Mouse (Mus musculus) liver, adult 2 months (tissue): ENCODE results near the gene Tbc1d19. TPM values are rescaled to one million over a fixed set of nuclear protein-coding genes. Genes with fewer than 3 reads are reported as not detected.

Experiments used
- DNase-seq: peaks from one replicate; pipeline ENCODE4 v3.0.0-alpha.2; 2011; ENCODE audit warnings: low read depth, low spot score; ENCODE audit errors: extremely low read depth
- H3K27ac ChIP-seq: fragments of 200-500 bp; replicated peaks from 2 replicates; pipeline ENCODE4 v1.5.1; 2012; ENCODE audit warnings: low read depth, mild to moderate bottlenecking, control low read depth, inconsistent platforms, low read length; ENCODE audit not compliant: insufficient read depth
- H3K27me3 ChIP-seq: fragments of 200-500 bp; 2 replicates; pipeline ENCODE4 v1.6.1; 2012; ENCODE audit warnings: mild to moderate bottlenecking, moderate library complexity, low read length, inconsistent platforms; ENCODE audit not compliant: control insufficient read depth, insufficient read depth
- H3K36me3 ChIP-seq: fragments of 200-500 bp; 2 replicates; pipeline ENCODE4 v1.6.1; 2012; ENCODE audit warnings: low read length, inconsistent platforms; ENCODE audit not compliant: control insufficient read depth, insufficient read depth
- H3K4me1 ChIP-seq: fragments of 200-500 bp; 2 replicates; pipeline ENCODE4 v1.6.1; 2011; ENCODE audit warnings: low read length; ENCODE audit not compliant: control insufficient read depth, insufficient read depth
- H3K4me3 ChIP-seq: fragments of 200-500 bp; 2 replicates; pipeline ENCODE4 v1.5.1; 2011; ENCODE audit warnings: low read depth, mild to moderate bottlenecking, control low read depth, low read length, moderate library complexity; ENCODE audit not compliant: insufficient read depth
- H3K79me2 ChIP-seq: fragments of 200-500 bp; 2 replicates; pipeline ENCODE4 v1.6.1; 2012; ENCODE audit warnings: inconsistent platforms, mild to moderate bottlenecking, low read length, moderate library complexity; ENCODE audit not compliant: control insufficient read depth, insufficient read depth
- H3K9ac ChIP-seq: fragments of 200-500 bp; 2 replicates; pipeline ENCODE4 v1.6.1; 2012; ENCODE audit warnings: low read depth, mild to moderate bottlenecking, control low read depth, inconsistent platforms, low read length
- CTCF ChIP-seq: fragments of 200-500 bp; IDR thresholded peaks from 2 replicates; pipeline ENCODE4 v1.5.1; 2011; ENCODE audit warnings: low read depth, low read length, control low read depth
- POLR2A ChIP-seq: fragments of 200-500 bp; IDR thresholded peaks from 2 replicates; pipeline ENCODE4 v1.6.1; 2011; ENCODE audit warnings: low read length, control low read depth; ENCODE audit not compliant: insufficient read depth; ENCODE audit errors: extremely low read depth
- WGBS: fragments of 180-500 bp; shearing (Covaris S2); methylation state at CpG from one replicate; pipeline ENCODE4 v1.1.7; 2018; 5-methylcytosine and 5-hydroxymethylcytosine counted together
- polyA plus RNA-seq: library from polyadenylated mRNA; depleted of rRNA; stranded (reverse); fragments of >200 nt; gene quantifications from 2 replicates; pipeline ENCODE4 v1.2.3, GENCODE M21; 2012; rRNA removed
- total RNA-seq: library from RNA; depleted of rRNA; stranded (reverse); fragments of >200 nt; gene quantifications from 2 replicates; pipeline ENCODE4 v1.2.3, GENCODE M21; 2014; rRNA removed

Gene Tbc1d19
- total RNA-seq (4.7 and 6.9 TPM in 2 replicates), polyA plus RNA-seq (1.2 and 1.4 TPM in 2 replicates)

- Histone ChIP-seq H3K9ac (peak within 1 kb of the TSS; percentile 76), H3K27ac (no peak within 1 kb of the TSS), H3K4me3 (peak within 1 kb of the TSS; percentile 98), H3K27me3 (no peaks in the 10 kb centered on the region), H3K36me3 (no peaks in the 10 kb centered on the region), H3K79me2 (no peaks in the 10 kb centered on the region), H3K4me1 (no peaks in the 10 kb centered on the region)
- TF ChIP-seq POLR2A (no peak), CTCF (no peak)
- DNase-seq = peak; percentile 55
- WGBS = 7% methylated on average over 36 of the region's 36 CpGs
These were observed at the start of gene Tbc1d19 for GRCm38 (mm10) chr5:53809115-53809991. Gene Tbc1d19 (plus strand): TSS chr5:53809606.

GRCm38 (mm10) chr5:53759912-53760311, 49.5 kb upstream of the Tbc1d19 start:
- no peak overlapping the region for H3K4me3 ChIP-seq
- no peak for DNase-seq
- no peaks in the 10 kb centered on the region for H3K27me3 ChIP-seq
- H3K27ac ChIP-seq = no peak overlapping the region
- H3K9ac ChIP-seq = no peak overlapping the region
- no peaks in the 10 kb centered on the region for H3K36me3 ChIP-seq
- WGBS = 75% methylated on average over 4 of the region's 4 CpGs
- H3K4me1 ChIP-seq = no peaks in the 10 kb centered on the region
- H3K79me2 ChIP-seq = no peaks in the 10 kb centered on the region
- TF ChIP-seq POLR2A = no peak
- no peak for TF ChIP-seq CTCF

- Histone ChIP-seq H3K36me3 (no peaks in the 10 kb centered on the region), H3K79me2 (no peaks in the 10 kb centered on the region), H3K27me3 (no peaks in the 10 kb centered on the region), H3K4me1 (no peaks in the 10 kb centered on the region), H3K27ac (no peak overlapping the region), H3K4me3 (no peak overlapping the region), H3K9ac (no peak overlapping the region)
- no peak for DNase-seq
- TF ChIP-seq CTCF = no peak
- no peak for TF ChIP-seq POLR2A
- 85% methylated on average over 3 of the region's 3 CpGs for WGBS
These were observed 48.5 kb upstream of the Tbc1d19 start for GRCm38 (mm10) chr5:53760914-53761313.

- Histone ChIP-seq H3K27me3 (no peaks in the 10 kb centered on the region), H3K79me2 (no peaks in the 10 kb centered on the region), H3K36me3 (no peaks in the 10 kb centered on the region), H3K9ac (no peak overlapping the region), H3K4me3 (no peak overlapping the region), H3K4me1 (no peaks in the 10 kb centered on the region), H3K27ac (no peak overlapping the region)
- TF ChIP-seq POLR2A (no peak), CTCF (no peak)
- WGBS = 69% methylated on average over 3 of the region's 3 CpGs
- no peak for DNase-seq
These were observed 48.1 kb upstream of the Tbc1d19 start for GRCm38 (mm10) chr5:53761346-53761745.

- Histone ChIP-seq H3K36me3 (no peaks in the 10 kb centered on the region), H3K4me1 (no peaks in the 10 kb centered on the region), H3K27ac (no peak overlapping the region), H3K27me3 (no peaks in the 10 kb centered on the region), H3K9ac (no peak overlapping the region), H3K79me2 (no peaks in the 10 kb centered on the region), H3K4me3 (no peak overlapping the region)
- no peak for TF ChIP-seq POLR2A
- TF ChIP-seq CTCF = no peak
- DNase-seq = no peak
- WGBS = 63% methylated on average over 12 of the region's 12 CpGs
These were observed 24.4 kb upstream of the Tbc1d19 start for GRCm38 (mm10) chr5:53784818-53785520.

- no peaks in the 10 kb centered on the region for H3K27me3 ChIP-seq
- no peak overlapping the region for H3K4me3 ChIP-seq
- no peaks in the 10 kb centered on the region for H3K36me3 ChIP-seq
- no peak overlapping the region for H3K27ac ChIP-seq
- WGBS = 73% methylated on average over 2 of the region's 2 CpGs
- no peaks in the 10 kb centered on the region for H3K79me2 ChIP-seq
- no peak overlapping the region for H3K9ac ChIP-seq
- no peaks in the 10 kb centered on the region for H3K4me1 ChIP-seq
- no peak for TF ChIP-seq CTCF
- TF ChIP-seq POLR2A = no peak
- DNase-seq = no peak
These were observed 8.0 kb upstream of the Tbc1d19 start for GRCm38 (mm10) chr5:53801379-53801778.
